Mouse (Mus musculus) limb, embryonic 14.5 days (tissue): ENCODE measurements around the gene Spata45. TPM values are rescaled to one million over a fixed set of nuclear protein-coding genes. Genes with fewer than 3 reads are reported as not detected.
A peak's percentile ranks its signal among the peaks of the same experiment; 100 is the strongest.

Experiments
- ATAC-seq: fragments of 200-750 bp; cut with Nextera tagmentation; 2 replicates; pipeline ENCODE4 v1.8.0; 2017; ENCODE audit warnings: low read depth, moderate number of reproducible peaks, moderate TSS enrichment; ENCODE audit not compliant: low FRiP score
- DNase-seq: peaks from one replicate; pipeline ENCODE4 v3.0.0-alpha.2; 2015; ENCODE audit warnings: low spot score
- H3K27ac ChIP-seq: fragments of 300-500 bp; sonication (generic); replicated peaks from 2 replicates; pipeline ENCODE4 v1.5.1; 2014; ENCODE audit warnings: low read depth, mild to moderate bottlenecking, low read length, moderate library complexity, mixed read lengths
- H3K27me3 ChIP-seq: fragments of 300-500 bp; sonication (generic); 2 replicates; pipeline ENCODE4 v1.6.1; 2014; ENCODE audit warnings: low read length, mixed read lengths; ENCODE audit not compliant: control insufficient read depth, insufficient read depth
- H3K36me3 ChIP-seq: fragments of 300-500 bp; sonication (generic); 2 replicates; pipeline ENCODE4 v1.6.1; 2014; ENCODE audit warnings: mild to moderate bottlenecking, low read length, moderate library complexity, mixed read lengths; ENCODE audit not compliant: control insufficient read depth, insufficient read depth
- H3K4me1 ChIP-seq: fragments of 300-500 bp; sonication (generic); 2 replicates; pipeline ENCODE4 v1.6.1; 2014; ENCODE audit warnings: antibody characterized with exemption, low read length, mixed read lengths; ENCODE audit not compliant: control insufficient read depth, insufficient read depth
- H3K4me2 ChIP-seq: fragments of 300-500 bp; sonication (generic); replicated peaks from 2 replicates; pipeline ENCODE4 v1.6.1; 2014; ENCODE audit warnings: low read depth, mild to moderate bottlenecking, low read length, moderate library complexity; ENCODE audit not compliant: severe bottlenecking
- H3K4me3 ChIP-seq: fragments of 300-500 bp; sonication (generic); replicated peaks from 2 replicates; pipeline ENCODE4 v1.5.1; 2014; ENCODE audit warnings: low read length
- H3K9ac ChIP-seq: fragments of 300-500 bp; sonication (generic); 2 replicates; pipeline ENCODE4 v1.6.1; 2014; ENCODE audit warnings: mild to moderate bottlenecking, low read depth, low read length, moderate library complexity; ENCODE audit not compliant: severe bottlenecking
- H3K9me3 ChIP-seq: fragments of 300-500 bp; sonication (generic); 2 replicates; pipeline ENCODE4 v1.6.1; 2016; ENCODE audit warnings: low read length; ENCODE audit not compliant: control insufficient read depth
- POLR2A ChIP-seq: fragments of 200-500 bp; IDR thresholded peaks from 2 replicates; pipeline ENCODE4 v1.8.0; 2012; ENCODE audit warnings: inconsistent platforms, mild to moderate bottlenecking, moderate library complexity, borderline replicate concordance; ENCODE audit not compliant: insufficient read depth, insufficient read length; ENCODE audit errors: extremely low read depth
- WGBS: fragments of 180-500 bp; shearing (Covaris S2); extraction: QIAGEN DNeasy Blood & Tissue Kit; methylation state at CpG from one replicate; pipeline ENCODE4 v1.1.7; 2014; 5-methylcytosine and 5-hydroxymethylcytosine counted together
- polyA plus RNA-seq, 2 experiments: library from polyadenylated mRNA; depleted of rRNA in 1 of 2; stranded (reverse) in 1 of 2; unstranded in 1 of 2; fragments of >200 nt; fragmentation: Nextera tagmentation in 1 of 2; extraction: Ambion mirVana in 1 of 2; gene quantifications; 2 replicates each; pipeline versions ENCODE4 v1.2.1 to v1.2.3; 2012 to 2014

Gene Spata45
- polyA plus RNA-seq, 2 experiments: not detected

DNA sequence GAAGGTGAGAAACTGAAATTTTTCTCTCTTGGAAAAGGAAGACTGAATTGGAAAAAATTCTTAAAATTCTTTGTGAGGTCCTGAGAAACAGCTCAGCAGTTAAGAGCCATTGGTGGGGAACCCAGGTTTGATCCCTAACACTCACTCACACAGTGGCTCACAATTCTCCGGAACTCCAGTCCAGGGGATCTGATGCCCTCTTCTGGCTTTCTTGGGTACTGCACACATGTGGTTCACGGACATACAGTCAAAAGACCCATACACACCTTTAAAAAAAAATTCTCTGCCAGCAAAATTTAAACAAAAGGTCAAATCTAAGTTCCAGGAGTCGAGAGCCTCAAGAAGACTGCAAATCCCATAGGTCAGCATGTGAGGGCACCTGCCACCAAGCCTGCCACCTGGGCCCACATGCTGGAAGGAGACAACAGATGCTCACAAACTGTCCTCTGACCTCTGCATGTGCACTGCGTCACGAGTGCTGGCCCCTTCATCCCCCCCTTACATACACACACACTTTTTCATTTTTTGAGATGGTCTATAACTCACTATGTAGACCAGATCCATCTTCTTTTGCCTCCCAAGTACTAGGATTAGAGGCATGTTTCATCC, 48.6 kb downstream of the Spata45 start:
- no peak for TF ChIP-seq POLR2A
- Histone ChIP-seq H3K4me2 (no peak overlapping the region), H3K36me3 (peaks cover 36% of the 10 kb centered on the region), H3K9ac (no peak overlapping the region), H3K4me3 (no peak overlapping the region), H3K4me1 (no peaks in the 10 kb centered on the region), H3K27me3 (no peaks in the 10 kb centered on the region), H3K27ac (no peak overlapping the region), H3K9me3 (no peaks in the 10 kb centered on the region)
- DNase-seq: peak; percentile 26
- whole genome bisulfite sequencing: 73% methylated on average over 5 of the region's 5 CpGs
- no peak for ATAC-seq

DNA sequence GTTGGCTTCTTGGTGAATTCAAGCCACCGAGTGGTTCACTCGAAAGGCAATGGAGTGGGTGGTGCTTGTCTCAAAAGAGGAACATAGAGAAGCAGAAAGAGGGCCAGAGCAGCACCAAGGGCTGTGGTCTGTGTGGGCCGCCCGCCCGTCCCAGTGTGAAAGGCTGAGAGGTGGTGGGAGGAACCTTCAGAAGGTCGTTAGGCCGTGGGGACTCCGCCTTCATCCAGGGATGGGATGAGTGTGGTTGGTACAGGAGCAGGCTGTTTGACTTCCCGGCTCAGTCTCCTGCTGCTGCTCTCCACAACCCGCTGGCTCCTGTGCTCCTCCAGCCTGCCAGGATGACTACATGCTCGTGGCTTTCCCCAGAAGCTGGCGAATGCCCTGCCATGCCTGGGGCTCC, 49.2 kb downstream of the Spata45 start:
- Histone ChIP-seq H3K4me3 (no peak overlapping the region), H3K36me3 (peaks cover 32% of the 10 kb centered on the region), H3K9ac (no peak overlapping the region), H3K4me1 (no peaks in the 10 kb centered on the region), H3K27me3 (no peaks in the 10 kb centered on the region), H3K9me3 (no peaks in the 10 kb centered on the region), H3K4me2 (no peak overlapping the region), H3K27ac (no peak overlapping the region)
- TF ChIP-seq POLR2A: no peak
- ATAC-seq (no peak), DNase-seq (no peak)
- 89% methylated on average over 12 of the region's 12 CpGs for WGBS

GRCm38 (mm10) chr1:191086304-191086878, 50.0 kb downstream of the Spata45 start:
- no peak overlapping the region for H3K4me3 ChIP-seq
- no peak for ATAC-seq
- H3K27ac ChIP-seq: no peak overlapping the region
- H3K36me3 ChIP-seq: peaks cover 27% of the 10 kb centered on the region
- H3K9me3 ChIP-seq: no peaks in the 10 kb centered on the region
- DNase-seq: no peak
- no peaks in the 10 kb centered on the region for H3K4me1 ChIP-seq
- no peaks in the 10 kb centered on the region for H3K27me3 ChIP-seq
- 87% methylated on average over 7 of the region's 7 CpGs for WGBS
- no peak overlapping the region for H3K4me2 ChIP-seq
- H3K9ac ChIP-seq: no peak overlapping the region
- no peak for TF ChIP-seq POLR2A

GRCm38 (mm10) chr1:191086960-191087359, 50.5 kb downstream of the Spata45 start:
- no peak for DNase-seq
- no peaks in the 10 kb centered on the region for H3K9me3 ChIP-seq
- no peak overlapping the region for H3K27ac ChIP-seq
- no peaks in the 10 kb centered on the region for H3K27me3 ChIP-seq
- WGBS: 72% methylated on average over 8 of the region's 8 CpGs
- TF ChIP-seq POLR2A: no peak
- H3K4me3 ChIP-seq: no peak overlapping the region
- ATAC-seq: no peak
- H3K36me3 ChIP-seq: peaks cover 21% of the 10 kb centered on the region
- H3K4me1 ChIP-seq: no peaks in the 10 kb centered on the region
- no peak overlapping the region for H3K9ac ChIP-seq
- H3K4me2 ChIP-seq: no peak overlapping the region

GRCm38 (mm10) chr1:191087955-191088354, 51.5 kb downstream of the Spata45 start:
- Histone ChIP-seq H3K27ac (no peak overlapping the region), H3K36me3 (peaks cover 13% of the 10 kb centered on the region), H3K4me3 (no peak overlapping the region), H3K9ac (no peak overlapping the region), H3K4me1 (no peaks in the 10 kb centered on the region), H3K9me3 (no peaks in the 10 kb centered on the region), H3K4me2 (no peak overlapping the region), H3K27me3 (no peaks in the 10 kb centered on the region)
- 80% methylated on average over 5 of the region's 5 CpGs for WGBS
- DNase-seq (no peak), ATAC-seq (no peak)
- TF ChIP-seq POLR2A: no peak
